Mouse (Mus musculus) right cerebral cortex, postnatal 25 days (tissue): ENCODE data around the gene Gm17334.
"Not testable (repeated sequence)": the region's sequence is repeated elsewhere in the genome, so short reads cannot be mapped to it uniquely, and the experiment has no call there.

ENCODE experiments used
- DNase-seq: peaks from one replicate; pipeline ENCODE4 v3.0.0; 2022

Gm17334 gene

DNA sequence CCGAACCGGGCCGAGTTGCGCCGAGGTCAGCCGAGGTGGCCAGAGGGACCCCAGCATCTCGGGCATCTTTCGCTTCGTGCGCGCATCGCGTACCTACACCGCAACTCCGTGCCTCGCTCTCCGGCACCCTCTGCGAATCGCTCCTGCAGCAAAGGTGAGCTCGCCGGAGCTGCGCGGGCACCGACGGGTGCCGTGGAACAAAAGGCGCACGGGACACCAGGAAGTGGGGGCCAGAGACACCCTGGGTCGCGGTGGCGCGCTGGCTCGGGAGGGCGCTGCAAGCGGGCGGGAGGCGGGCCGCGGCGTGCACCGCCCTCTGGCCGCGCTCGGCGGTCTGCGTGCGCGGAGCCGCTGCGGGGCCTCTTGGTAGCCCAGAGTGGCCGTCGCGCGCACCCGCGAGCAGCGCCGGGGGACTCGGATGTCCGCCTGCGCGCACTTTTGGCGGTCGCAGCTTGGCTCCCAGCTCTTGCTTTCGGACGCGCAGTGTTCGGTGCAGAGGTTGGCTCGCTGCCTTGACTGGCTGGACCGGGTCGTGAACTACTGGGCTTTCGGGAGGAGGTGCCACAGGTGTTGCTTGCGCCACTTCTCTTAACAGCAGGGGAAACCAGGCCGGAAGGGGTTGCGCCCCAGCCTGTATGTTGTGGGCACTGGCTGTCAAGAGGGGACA, 2.7 kb downstream of the Gm17334 start:
- peak; percentile 62 for DNase-seq

- peak; percentile 84 for DNase-seq
Observed at GRCm38 (mm10) chr11:53769760-53770124, 3.2 kb downstream of the Gm17334 start, which contains the start of gene Irf1. Irf1 (plus strand) TSS chr11:53770014.

GRCm38 (mm10) chr11:53769185-53769576, 3.8 kb downstream of the Gm17334 start:
- DNase-seq: no peak

- DNase-seq: no peak
Observed at GRCm38 (mm10) chr11:53768422-53769184, 4.4 kb downstream of the Gm17334 start.

DNA sequence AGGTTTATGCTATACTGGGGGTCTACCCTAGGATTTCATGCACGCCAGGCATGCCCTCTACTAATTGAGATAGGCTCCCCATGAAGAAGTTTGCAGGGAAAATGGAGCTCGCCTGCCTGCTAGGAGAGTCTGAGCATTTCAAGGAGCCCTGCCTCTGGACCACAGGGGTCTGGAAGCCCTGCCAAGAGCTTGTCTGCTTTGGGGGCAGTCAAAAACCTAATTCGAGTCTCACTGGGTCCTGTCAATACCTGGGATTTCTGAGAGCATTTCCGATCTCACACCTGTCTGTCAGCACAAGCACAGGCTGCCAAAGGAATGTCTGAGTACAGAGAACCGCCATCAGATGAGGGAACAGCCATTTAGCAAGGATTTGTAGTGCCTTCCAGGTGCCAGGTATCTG, 8.4 kb downstream of the Gm17334 start:
- no peak for DNase-seq

GRCm38 (mm10) chr11:53763496-53764140, 9.4 kb downstream of the Gm17334 start:
- peak; percentile 66 for DNase-seq

DNA sequence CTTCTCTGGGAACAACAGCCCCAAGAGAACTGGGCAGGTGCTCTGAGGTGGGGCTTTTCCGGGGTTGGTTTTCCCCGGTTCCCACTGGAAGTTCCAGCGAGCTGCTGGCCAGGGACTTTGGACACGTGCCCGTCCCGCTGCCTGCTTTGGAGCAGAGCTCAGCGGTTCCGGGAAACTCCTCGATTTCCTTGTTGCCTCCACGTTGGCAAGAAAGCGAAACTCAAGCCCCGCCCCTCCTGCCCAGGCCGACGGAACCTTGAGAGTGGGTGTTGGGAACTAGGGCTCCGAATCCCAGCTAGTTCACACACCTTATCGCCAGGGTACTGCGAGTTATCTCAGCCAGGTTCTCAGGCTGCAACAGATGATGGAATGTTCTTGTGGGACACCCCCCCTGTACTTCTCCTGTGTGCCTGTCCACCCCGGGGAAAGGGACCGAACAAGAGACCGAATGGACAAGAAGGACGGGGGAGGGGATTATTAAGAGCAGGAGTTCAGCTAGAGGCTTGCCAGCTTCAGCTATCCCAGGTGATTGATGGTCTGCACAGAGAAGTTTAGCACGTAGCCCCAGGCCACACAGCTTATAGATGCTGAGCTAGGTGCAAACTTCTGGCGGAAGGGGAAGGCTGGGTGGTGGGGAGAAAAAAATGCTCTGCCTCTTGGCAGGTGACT, 10.0 kb downstream of the Gm17334 start:
- no peak for DNase-seq

GRCm38 (mm10) chr11:53762426-53762825, 10.6 kb downstream of the Gm17334 start:
- no peak for DNase-seq

DNA sequence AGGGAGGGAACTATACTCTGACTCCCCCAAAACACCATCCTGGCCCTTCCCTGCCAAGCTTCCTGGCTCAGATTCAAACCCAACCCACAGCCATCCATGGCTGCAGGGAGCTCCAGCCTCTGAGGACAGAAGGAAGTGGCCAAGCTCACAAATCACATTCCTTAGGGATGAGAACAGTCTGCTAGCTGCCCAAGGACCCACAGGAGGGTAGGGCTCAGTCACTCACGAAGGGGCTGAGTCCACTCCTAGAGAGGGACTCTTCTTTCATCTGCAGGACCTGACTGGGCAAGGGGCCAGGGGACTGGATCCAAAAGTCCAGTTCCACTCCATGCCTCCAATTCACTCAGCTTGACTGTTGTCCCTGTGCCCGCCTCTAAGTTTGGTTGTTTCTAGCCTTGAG, 11.2 kb downstream of the Gm17334 start:
- DNase-seq: no peak

- no peak for DNase-seq
Observed at GRCm38 (mm10) chr11:53761284-53761683, 11.7 kb downstream of the Gm17334 start.

GRCm38 (mm10) chr11:53759545-53760406, 13.2 kb downstream of the Gm17334 start:
- no peak for DNase-seq

GRCm38 (mm10) chr11:53758791-53759351, 14.1 kb downstream of the Gm17334 start:
- no peak for DNase-seq

DNA sequence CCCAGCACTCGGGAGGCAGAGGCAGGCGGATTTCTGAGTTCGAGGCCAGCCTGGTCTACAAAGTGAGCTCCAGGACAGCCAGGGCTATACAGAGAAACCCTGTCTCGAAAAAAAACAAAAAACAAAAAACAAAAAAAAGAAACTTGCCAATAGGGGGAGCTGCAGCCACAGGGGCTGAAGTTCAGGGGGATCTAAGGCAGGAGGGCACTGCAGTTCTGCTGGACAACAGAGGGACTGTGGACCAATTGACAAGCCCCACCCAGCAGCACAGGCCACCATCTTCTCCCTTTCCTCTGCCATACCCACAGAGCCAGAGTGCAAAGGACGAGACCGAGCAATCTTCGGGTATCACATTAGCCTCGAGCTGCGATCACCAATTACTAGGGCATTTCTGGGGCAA, 15.0 kb downstream of the Gm17334 start:
- not testable (repeated sequence) for DNase-seq

- DNase-seq: no peak
Observed at GRCm38 (mm10) chr11:53757612-53758011, 15.4 kb downstream of the Gm17334 start.

DNA sequence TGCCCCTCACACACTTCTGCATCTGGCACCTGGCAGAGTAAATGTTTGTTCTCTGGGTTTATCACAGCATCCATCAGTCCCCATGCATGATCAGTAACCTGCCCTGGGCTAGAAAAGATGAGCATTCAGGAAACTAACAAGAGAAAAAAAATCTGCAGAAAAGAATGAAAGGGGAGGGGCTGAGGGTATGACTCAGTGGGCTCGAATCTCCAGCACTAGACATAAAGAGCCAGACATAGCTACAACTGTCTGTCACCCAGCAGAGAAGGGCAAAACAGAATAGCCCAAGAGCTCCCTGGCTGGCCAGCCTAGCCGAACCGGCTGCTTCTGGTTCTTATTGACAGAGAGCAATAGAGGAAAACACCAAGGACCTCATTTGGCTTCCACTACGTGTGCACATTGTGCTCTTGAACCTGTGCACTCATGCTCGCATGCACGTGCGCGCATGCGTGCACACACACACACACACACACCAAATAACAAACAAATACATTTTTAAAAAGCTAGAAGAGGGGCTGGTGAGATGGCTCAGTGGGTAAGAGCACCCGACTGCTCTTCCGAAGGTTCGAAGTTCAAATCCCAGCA, 17.9 kb downstream of the Gm17334 start:
- no peak for DNase-seq

DNA sequence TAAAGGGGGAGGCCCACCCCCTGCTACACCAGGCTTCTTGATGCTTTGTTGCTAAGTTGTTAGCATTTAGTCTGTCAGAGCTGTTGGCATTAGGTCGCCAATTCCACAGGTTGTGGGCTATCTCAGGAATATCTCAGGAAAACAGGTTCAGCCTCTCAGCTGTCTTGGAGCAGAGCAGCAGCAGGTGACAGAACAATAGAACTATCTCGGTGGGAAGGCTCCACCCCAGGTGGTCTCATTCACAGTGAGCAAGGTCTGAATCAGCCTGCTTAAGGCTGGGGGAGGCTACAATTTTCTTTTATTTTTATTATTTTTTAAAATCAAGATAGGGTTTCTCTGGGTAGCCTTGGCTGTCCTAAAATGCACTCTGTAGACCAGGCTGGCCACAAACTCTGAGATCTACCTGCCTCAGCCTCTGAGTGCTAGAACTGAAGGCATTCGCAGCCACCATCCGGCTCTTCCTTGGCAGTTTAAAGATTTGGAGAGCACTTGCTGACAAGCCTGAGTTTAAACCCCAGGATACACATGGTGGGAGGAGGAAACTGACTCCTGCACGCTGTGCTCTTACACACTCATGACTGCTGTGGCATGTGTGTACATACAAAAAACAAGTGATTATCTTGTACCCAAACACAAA, 23.2 kb downstream of the Gm17334 start:
- no peak for DNase-seq

DNA sequence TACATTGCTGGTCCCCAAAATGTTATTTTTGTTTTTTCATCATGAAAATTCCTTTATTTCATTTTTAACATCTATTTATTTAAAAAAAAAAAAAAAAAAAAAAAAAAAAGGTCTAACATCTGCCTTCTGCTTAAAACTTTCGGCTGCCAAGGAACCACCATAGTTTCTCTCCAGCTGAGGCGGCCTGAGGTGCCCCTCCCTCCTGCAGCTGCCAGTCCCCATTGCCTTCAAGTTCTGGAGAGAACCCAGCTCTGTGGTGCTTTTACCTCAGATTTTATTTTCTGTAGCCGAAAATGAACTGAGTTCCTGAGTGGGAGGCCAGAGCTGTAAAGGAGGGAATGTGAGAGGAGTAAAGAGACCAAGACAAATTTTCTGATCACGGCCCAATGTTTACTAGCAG, 23.7 kb downstream of the Gm17334 start:
- DNase-seq: no peak

DNA sequence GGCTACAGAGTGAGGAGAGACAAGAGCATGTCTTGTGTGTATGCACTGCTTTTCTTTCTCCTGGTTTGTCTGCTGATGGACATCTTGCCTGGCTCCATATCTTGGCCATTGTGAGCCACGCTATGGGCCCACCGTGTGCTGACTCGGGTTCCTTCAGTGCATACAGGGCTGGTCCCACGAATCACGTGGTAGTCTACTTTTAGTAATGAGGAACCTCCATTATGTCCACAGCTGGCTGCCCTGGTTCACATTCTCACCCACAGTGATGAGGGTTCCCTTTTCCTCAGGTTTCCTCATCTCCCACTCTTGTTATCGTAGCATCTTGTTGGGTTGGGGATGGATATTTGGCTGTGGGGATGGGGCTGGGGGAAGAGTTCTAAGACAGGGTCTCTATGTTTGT, 24.4 kb downstream of the Gm17334 start:
- DNase-seq: no peak

DNA sequence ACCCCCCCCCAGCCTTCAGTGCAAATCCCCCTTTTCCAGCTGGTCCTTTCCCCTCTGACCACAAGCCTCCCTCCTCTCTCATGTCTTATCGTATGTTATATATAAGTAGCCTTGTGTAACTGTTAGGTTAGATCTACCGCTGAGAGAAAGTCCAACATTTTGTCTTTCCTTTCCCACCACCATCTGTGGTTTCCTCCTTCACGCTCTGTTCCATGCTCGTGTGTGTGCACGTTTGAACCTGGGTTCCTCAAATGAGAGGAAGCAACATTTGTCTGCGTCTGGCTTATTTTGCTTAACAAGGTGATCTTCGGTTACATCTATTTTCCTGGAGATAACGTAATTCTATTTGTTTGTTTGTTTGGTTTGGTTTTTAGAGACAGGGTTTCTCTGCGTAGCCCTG, 25.0 kb downstream of the Gm17334 start:
- DNase-seq: no peak

GRCm38 (mm10) chr11:53745260-53745659, 27.7 kb downstream of the Gm17334 start:
- no peak for DNase-seq

DNA sequence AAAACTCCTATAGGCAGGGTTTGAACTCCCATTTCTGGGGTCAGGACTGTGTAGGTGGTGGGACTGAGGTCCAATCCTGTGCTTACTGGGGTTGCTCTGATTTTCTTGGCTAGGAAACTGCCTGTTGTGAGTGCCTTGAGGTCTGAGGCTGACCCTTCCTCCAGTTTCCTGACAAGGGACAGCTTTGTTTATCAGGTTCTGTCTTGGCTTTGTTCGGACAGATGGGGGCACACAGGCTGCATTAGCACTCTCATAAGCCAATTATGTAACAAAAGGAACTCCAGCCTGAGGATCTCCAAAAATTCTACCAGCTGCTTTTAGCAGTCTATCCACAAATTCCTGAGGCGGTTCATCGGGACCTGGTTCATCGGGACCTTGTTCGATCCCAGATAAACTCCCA, 30.6 kb downstream of the Gm17334 start:
- no peak for DNase-seq
